Mouse (Mus musculus) hindbrain, postnatal 0 days (tissue): ENCODE data around the gene Cyp27b1. TPM values are rescaled to one million over a fixed set of nuclear protein-coding genes. Genes with fewer than 3 reads are reported as not detected.

Experiments used
- ATAC-seq: fragments of 200-750 bp; cut with Nextera tagmentation; 2 replicates; pipeline ENCODE4 v1.8.0; 2017; ENCODE audit warnings: mild to moderate bottlenecking, moderate TSS enrichment, moderate library complexity
- DNase-seq: peaks from one replicate; pipeline ENCODE4 v3.0.0-alpha.2; 2015; ENCODE audit warnings: low spot score
- H3K27ac ChIP-seq: fragments of 300-500 bp; sonication (generic); 2 replicates; pipeline ENCODE4 v1.5.1; 2014; ENCODE audit warnings: mild to moderate bottlenecking
- H3K27me3 ChIP-seq: fragments of 300-500 bp; sonication (generic); 2 replicates; pipeline ENCODE4 v1.6.1; 2014; ENCODE audit warnings: low read length, mixed read lengths; ENCODE audit not compliant: insufficient read depth
- H3K36me3 ChIP-seq: fragments of 300-500 bp; sonication (generic); 2 replicates; pipeline ENCODE4 v1.6.1; 2014; ENCODE audit warnings: low read length, mixed read lengths; ENCODE audit not compliant: insufficient read depth
- H3K4me1 ChIP-seq: fragments of 300-500 bp; sonication (generic); 2 replicates; pipeline ENCODE4 v1.6.1; 2014; ENCODE audit warnings: antibody characterized with exemption, low read length, mixed read lengths; ENCODE audit not compliant: insufficient read depth
- H3K4me2 ChIP-seq: fragments of 300-500 bp; sonication (generic); 2 replicates; pipeline ENCODE4 v1.6.1; 2014; ENCODE audit warnings: low read depth, mild to moderate bottlenecking, low read length, moderate library complexity, mixed read lengths
- H3K4me3 ChIP-seq: fragments of 300-500 bp; sonication (generic); 2 replicates; pipeline ENCODE4 v1.5.1; 2014; ENCODE audit warnings: low read length
- H3K9ac ChIP-seq: fragments of 300-500 bp; sonication (generic); replicated peaks from 2 replicates; pipeline ENCODE4 v1.6.1; 2014; ENCODE audit warnings: mild to moderate bottlenecking, low read length, moderate library complexity, mixed read lengths
- H3K9me3 ChIP-seq: fragments of 300-500 bp; sonication (generic); 2 replicates; pipeline ENCODE4 v1.6.1; 2016; ENCODE audit warnings: low read length, mixed read lengths
- CTCF ChIP-seq: IDR thresholded peaks from 2 replicates; pipeline ENCODE4 v1.5.1; 2016; ENCODE audit warnings: antibody characterized with exemption, control low read depth, low read depth
- WGBS: fragments of 180-500 bp; shearing (Covaris S2); extraction: QIAGEN DNeasy Blood & Tissue Kit; methylation state at CpG from one replicate; pipeline ENCODE4 v1.1.7; 2014; 5-methylcytosine and 5-hydroxymethylcytosine counted together
- polyA plus RNA-seq: library from polyadenylated mRNA; unstranded; fragments of >200 nt; fragmentation: Nextera tagmentation; extraction: Ambion mirVana; gene quantifications from 2 replicates; pipeline ENCODE4 v1.2.1, GENCODE M21; 2015
- total RNA-seq: library from RNA; depleted of rRNA; stranded (reverse); fragments of >200 nt; gene quantifications from 2 replicates; pipeline ENCODE4 v1.2.3, GENCODE M21; 2014

The Cyp27b1 gene
- total and polyA plus RNA-seq, 2 experiments from 2014 or later: 0.26 TPM; not detected in 1

GRCm38 (mm10) chr10:127049395-127050118, 1.5 kb downstream of the Cyp27b1 start:
- DNase-seq (no peak), ATAC-seq (0 out of 2 replicates have a peak, but pooled peaks have one; percentile 11)
- H3K9me3 ChIP-seq: no peaks in the 10 kb centered on the region
- H3K4me1 ChIP-seq: peaks cover 6% of the 10 kb centered on the region; the same call in 1 of the 2 replicates
- H3K4me3 ChIP-seq: peak overlapping the region; percentile 0; the same call in 1 of the 2 replicates
- no peak overlapping the region for H3K27ac ChIP-seq
- H3K4me2 ChIP-seq: peak overlapping the region; percentile 8; the same call in 1 of the 2 replicates
- H3K27me3 ChIP-seq: peaks cover 26% of the 10 kb centered on the region; the same call in 1 of the 2 replicates
- peaks cover 7% of the 10 kb centered on the region; the same call in 1 of the 2 replicates for H3K36me3 ChIP-seq
- no peak overlapping the region for H3K9ac ChIP-seq
- 4% methylated on average over 29 of the region's 29 CpGs for WGBS
- peak; percentile 38 for TF ChIP-seq CTCF

DNA sequence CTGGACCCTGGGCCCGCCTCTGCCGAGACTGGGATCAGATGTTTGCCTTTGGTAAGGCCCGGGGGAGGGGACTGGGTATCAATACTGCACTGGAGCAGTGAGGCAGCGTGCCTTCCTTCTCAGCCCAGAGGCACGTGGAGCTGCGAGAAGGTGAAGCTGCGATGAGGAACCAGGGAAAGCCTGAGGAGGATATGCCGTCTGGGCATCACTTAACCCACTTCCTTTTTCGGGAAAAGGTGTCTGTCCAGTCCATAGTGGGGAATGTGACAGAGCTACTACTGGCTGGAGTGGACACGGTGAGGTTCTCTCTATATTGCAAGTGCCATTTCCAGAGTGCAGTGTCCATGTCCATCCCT, 2.0 kb downstream of the Cyp27b1 start:
- ATAC-seq (no peak), DNase-seq (no peak)
- Histone ChIP-seq H3K27ac (no peak overlapping the region), H3K4me3 (no peak overlapping the region), H3K9me3 (no peaks in the 10 kb centered on the region), H3K9ac (no peak overlapping the region), H3K4me2 (no peak overlapping the region), H3K4me1 (peaks cover 6% of the 10 kb centered on the region; the same call in 1 of the 2 replicates), H3K27me3 (peaks cover 26% of the 10 kb centered on the region; the same call in 1 of the 2 replicates), H3K36me3 (peaks cover 12% of the 10 kb centered on the region; the same call in 1 of the 2 replicates)
- no peak for TF ChIP-seq CTCF
- 24% methylated on average over 10 of the region's 10 CpGs for WGBS

DNA sequence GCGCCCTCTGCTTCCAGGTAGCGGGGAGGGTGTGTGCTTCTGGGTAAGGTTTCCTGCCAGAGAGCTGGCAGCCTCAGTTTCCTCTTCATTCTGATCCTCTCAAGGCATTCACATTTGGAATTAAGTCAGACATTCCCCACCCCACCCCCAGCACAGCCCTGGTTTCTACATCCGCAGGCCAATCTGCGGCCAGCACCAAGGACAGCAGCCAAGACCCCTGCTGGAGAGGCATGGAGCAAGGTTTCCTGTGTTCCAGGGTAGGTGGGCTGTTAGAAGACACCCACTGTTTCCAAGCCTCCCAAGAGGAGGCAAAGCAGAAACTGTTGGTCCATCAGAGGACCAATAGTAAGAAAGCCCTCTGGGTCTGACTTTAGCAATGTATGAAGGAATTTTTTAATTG, 6.6 kb downstream of the Cyp27b1 start:
- 59% methylated on average over 4 of the region's 4 CpGs for WGBS
- no peak for ATAC-seq
- no peak for TF ChIP-seq CTCF
- peaks cover 12% of the 10 kb centered on the region; the same call in 1 of the 2 replicates for H3K27me3 ChIP-seq
- no peak overlapping the region for H3K9ac ChIP-seq
- H3K27ac ChIP-seq: no peak overlapping the region
- no peaks in the 10 kb centered on the region for H3K9me3 ChIP-seq
- H3K4me2 ChIP-seq: no peak overlapping the region
- peaks cover 35% of the 10 kb centered on the region for H3K36me3 ChIP-seq
- no peaks in the 10 kb centered on the region; the same call in 1 of the 2 replicates for H3K4me1 ChIP-seq
- DNase-seq: no peak
- no peak overlapping the region for H3K4me3 ChIP-seq

DNA sequence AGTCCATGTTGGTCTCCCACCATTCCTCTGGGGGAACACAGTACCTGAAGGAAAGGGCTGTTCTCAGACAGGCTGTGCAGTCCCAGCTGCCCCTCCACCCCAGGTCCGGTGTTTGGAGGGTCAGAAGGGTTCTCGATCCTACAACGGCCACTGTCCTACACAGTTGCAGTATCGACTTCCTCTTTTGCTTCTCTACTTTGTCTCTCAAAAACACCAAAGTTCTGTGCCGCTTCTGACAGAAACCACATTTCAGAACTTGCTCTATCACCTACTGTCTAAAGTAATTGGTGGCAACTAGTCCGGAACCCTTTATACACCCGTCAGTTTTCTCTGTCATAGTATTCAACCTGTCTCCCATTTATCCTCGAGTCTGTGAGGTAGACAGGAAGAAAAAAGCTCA, 7.4 kb downstream of the Cyp27b1 start:
- no peak for TF ChIP-seq CTCF

DNA sequence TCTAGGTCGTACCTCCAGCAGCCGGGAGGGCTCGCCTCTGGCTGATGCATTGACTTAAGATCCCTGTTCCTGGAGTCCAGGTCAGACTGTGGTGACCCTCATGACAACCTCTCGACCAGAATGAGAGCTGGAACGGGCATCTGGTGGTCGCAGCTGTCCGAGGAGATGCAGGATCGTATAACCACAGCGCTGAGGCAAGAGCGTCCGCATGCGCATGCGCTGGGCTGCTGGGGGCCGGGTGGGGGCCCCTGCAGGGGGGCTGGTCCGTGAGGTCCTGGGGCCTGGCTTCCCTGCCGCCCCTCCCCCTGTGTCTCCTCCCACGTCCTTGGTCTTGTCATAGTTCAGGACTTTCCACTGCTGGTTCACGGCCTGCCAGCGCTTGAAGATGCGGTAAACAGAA, 8.4 kb downstream of the Cyp27b1 start:
- H3K27me3 ChIP-seq: no peaks in the 10 kb centered on the region
- H3K9me3 ChIP-seq: no peaks in the 10 kb centered on the region
- TF ChIP-seq CTCF: no peak
- no peak overlapping the region for H3K27ac ChIP-seq
- WGBS: 88% methylated on average over 20 of the region's 20 CpGs
- no peak overlapping the region for H3K9ac ChIP-seq
- no peak overlapping the region for H3K4me3 ChIP-seq
- no peak overlapping the region for H3K4me2 ChIP-seq
- H3K36me3 ChIP-seq: peaks cover 35% of the 10 kb centered on the region
- DNase-seq (no peak), ATAC-seq (no peak)
- peaks cover 3% of the 10 kb centered on the region; the same call in 1 of the 2 replicates for H3K4me1 ChIP-seq

More for the DNA sequence above, 7.4 kb downstream of the Cyp27b1 start:
- DNase-seq: no peak
- no peak for ATAC-seq
- Histone ChIP-seq H3K27me3 (peaks cover 5% of the 10 kb centered on the region; the same call in 1 of the 2 replicates), H3K4me3 (no peak overlapping the region), H3K4me2 (no peak overlapping the region), H3K27ac (no peak overlapping the region), H3K9me3 (no peaks in the 10 kb centered on the region), H3K9ac (no peak overlapping the region), H3K36me3 (peaks cover 35% of the 10 kb centered on the region), H3K4me1 (no peaks in the 10 kb centered on the region)
- WGBS: 94% methylated on average over 8 of the region's 8 CpGs

DNA sequence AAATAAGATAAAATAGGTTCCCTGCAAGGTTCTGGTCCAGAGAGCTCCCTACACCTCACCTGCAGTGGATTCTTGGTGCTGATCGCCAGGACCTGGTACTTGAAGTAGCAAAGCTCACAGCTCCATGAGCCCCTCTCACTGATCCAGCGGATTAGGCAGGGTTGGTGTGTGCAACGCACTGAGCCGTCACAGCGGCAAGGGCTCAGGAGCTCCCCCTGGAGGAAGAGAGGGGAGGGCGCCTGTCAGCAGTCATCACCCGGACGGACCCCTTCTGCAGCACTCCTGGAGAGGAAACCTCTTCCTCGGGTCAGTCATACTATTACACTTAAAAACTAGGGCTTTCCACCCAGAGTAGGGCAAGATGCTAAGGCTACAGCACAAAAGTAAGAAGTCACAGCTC, 10.1 kb downstream of the Cyp27b1 start:
- no peak overlapping the region for H3K27ac ChIP-seq
- H3K9ac ChIP-seq: no peak overlapping the region; the same call in 1 of the 2 replicates
- peak overlapping the region; percentile 86 for H3K4me3 ChIP-seq
- H3K4me1 ChIP-seq: peaks cover 5% of the 10 kb centered on the region; the same call in 1 of the 2 replicates
- no peaks in the 10 kb centered on the region for H3K9me3 ChIP-seq
- DNase-seq (peak; percentile 84), ATAC-seq (peak; percentile 21; the same call in 1 of the 2 replicates)
- WGBS: 0% methylated on average over 9 of the region's 9 CpGs
- TF ChIP-seq CTCF: peak; percentile 95
- H3K4me2 ChIP-seq: peak overlapping the region; percentile 88
- H3K27me3 ChIP-seq: no peaks in the 10 kb centered on the region
- H3K36me3 ChIP-seq: peaks cover 35% of the 10 kb centered on the region

DNA sequence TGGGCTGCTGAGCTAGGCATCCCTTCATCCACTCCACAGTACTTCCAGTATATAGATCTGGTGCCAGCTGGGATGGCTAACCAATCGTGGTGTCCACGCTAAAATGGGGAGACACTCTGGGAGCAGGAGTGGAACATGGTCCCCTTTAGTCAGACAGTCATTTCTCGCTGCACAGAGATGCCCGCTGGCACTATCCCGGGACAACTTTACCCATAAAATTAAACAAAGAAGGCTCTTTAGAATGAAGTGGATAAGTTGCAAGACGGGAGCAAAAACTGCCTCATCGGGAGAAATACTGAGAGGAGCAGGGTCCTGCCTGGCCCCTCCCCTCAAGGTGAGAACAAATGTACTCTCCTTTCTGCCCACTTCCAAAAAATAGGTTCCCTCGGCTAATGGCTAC, 10.7 kb downstream of the Cyp27b1 start:
- TF ChIP-seq CTCF: no peak
- Histone ChIP-seq H3K4me3 (peak overlapping the region; percentile 86), H3K4me2 (peak overlapping the region; percentile 88), H3K4me1 (peaks cover 5% of the 10 kb centered on the region; the same call in 1 of the 2 replicates), H3K27ac (peak overlapping the region; percentile 92; the same call in 1 of the 2 replicates), H3K9me3 (no peaks in the 10 kb centered on the region), H3K9ac (peak overlapping the region; percentile 93), H3K27me3 (no peaks in the 10 kb centered on the region), H3K36me3 (peaks cover 35% of the 10 kb centered on the region)
- 3% methylated on average over 8 of the region's 8 CpGs for WGBS
- no peak for DNase-seq
- ATAC-seq: no peak
